Mouse (Mus musculus): ENCODE measurements at regions not wholly inside any gene's neighbourhood (a gene's known extent, or its start where the extent isn't known, plus 50 kb on each side); places are given as distances from the start of the nearest gene placed in this dataset.
"Not testable (repeated sequence)": the region's sequence is repeated elsewhere in the genome, so short reads cannot be mapped to it uniquely, and the experiment has no call there.

- TF ChIP-seq EP300 (optimal IDR thresholded peaks at IDR 0.05); CTCF (IDR thresholded peaks at IDR 0.05; ENCODE audit: low read depth): not testable (repeated sequence)
Measured at GRCm38 (mm10) chr14:89898701-89899227, 1427.6 kb upstream of the Pcdh20 start.
